Mouse (Mus musculus): ENCODE measurements at regions not wholly inside any gene's neighbourhood (a gene's known extent, or its start where the extent isn't known, plus 50 kb on each side); places are given as distances from the start of the nearest gene placed in this dataset.

GRCm38 (mm10) chr13:107850907-107851560, 193.2 kb upstream of the Smim15 start:
- ATAC-seq (replicated peaks in 1 of 2; ENCODE audit: insufficient read depth in 1 of 2, low FRiP score in 2 of 2, low TSS enrichment in 1 of 2, low read depth in 1 of 2, poor library complexity in 2 of 2, severe bottlenecking in 2 of 2): no peak

- no peak for ATAC-seq (replicated peaks in 1 of 2; ENCODE audit: insufficient read depth in 1 of 2, low FRiP score in 2 of 2, low TSS enrichment in 1 of 2, low read depth in 1 of 2, poor library complexity in 2 of 2, severe bottlenecking in 2 of 2)
These were observed 195.4 kb upstream of the Smim15 start for GRCm38 (mm10) chr13:107848871-107849270.

GRCm38 (mm10) chr13:107847179-107848012, 196.8 kb upstream of the Smim15 start:
- peak in 1 of 2 experiments; percentile 6; a peak in 1 of 4 replicates for ATAC-seq (replicated peaks in 1 of 2; ENCODE audit: insufficient read depth in 1 of 2, low FRiP score in 2 of 2, low TSS enrichment in 1 of 2, low read depth in 1 of 2, poor library complexity in 2 of 2, severe bottlenecking in 2 of 2)

- ATAC-seq (replicated peaks in 1 of 2; ENCODE audit: insufficient read depth in 1 of 2, low FRiP score in 2 of 2, low TSS enrichment in 1 of 2, low read depth in 1 of 2, poor library complexity in 2 of 2, severe bottlenecking in 2 of 2): no peak
These were observed 197.5 kb upstream of the Smim15 start for GRCm38 (mm10) chr13:107846621-107847178.

- ATAC-seq (replicated peaks in 1 of 2; ENCODE audit: insufficient read depth in 1 of 2, low FRiP score in 2 of 2, low TSS enrichment in 1 of 2, low read depth in 1 of 2, poor library complexity in 2 of 2, severe bottlenecking in 2 of 2): no peak
These were observed 198.4 kb upstream of the Smim15 start for GRCm38 (mm10) chr13:107845838-107846237.

GRCm38 (mm10) chr13:107844085-107844484, 200.2 kb upstream of the Smim15 start:
- no peak for ATAC-seq (replicated peaks in 1 of 2; ENCODE audit: insufficient read depth in 1 of 2, low FRiP score in 2 of 2, low TSS enrichment in 1 of 2, low read depth in 1 of 2, poor library complexity in 2 of 2, severe bottlenecking in 2 of 2)

- peak; percentile 92 to 95 for ATAC-seq (replicated peaks in 1 of 2; ENCODE audit: insufficient read depth in 1 of 2, low FRiP score in 2 of 2, low TSS enrichment in 1 of 2, low read depth in 1 of 2, poor library complexity in 2 of 2, severe bottlenecking in 2 of 2)
These were observed 206.0 kb upstream of the Smim15 start for GRCm38 (mm10) chr13:107838126-107838715.

GRCm38 (mm10) chr13:107837206-107837952, 206.9 kb upstream of the Smim15 start:
- peak; percentile 34 to 61; a peak in 3 of 4 replicates for ATAC-seq (replicated peaks in 1 of 2; ENCODE audit: insufficient read depth in 1 of 2, low FRiP score in 2 of 2, low TSS enrichment in 1 of 2, low read depth in 1 of 2, poor library complexity in 2 of 2, severe bottlenecking in 2 of 2)

GRCm38 (mm10) chr13:107835756-107836385, 208.4 kb upstream of the Smim15 start:
- ATAC-seq (replicated peaks in 1 of 2; ENCODE audit: insufficient read depth in 1 of 2, low FRiP score in 2 of 2, low TSS enrichment in 1 of 2, low read depth in 1 of 2, poor library complexity in 2 of 2, severe bottlenecking in 2 of 2): no peak

- ATAC-seq (replicated peaks in 1 of 2; ENCODE audit: insufficient read depth in 1 of 2, low FRiP score in 2 of 2, low TSS enrichment in 1 of 2, low read depth in 1 of 2, poor library complexity in 2 of 2, severe bottlenecking in 2 of 2): no peak
These were observed 212.2 kb upstream of the Smim15 start for GRCm38 (mm10) chr13:107831997-107832396.

- peak; percentile 99 to 100 for ATAC-seq (replicated peaks in 1 of 2; ENCODE audit: insufficient read depth in 1 of 2, low FRiP score in 2 of 2, low TSS enrichment in 1 of 2, low read depth in 1 of 2, poor library complexity in 2 of 2, severe bottlenecking in 2 of 2)
These were observed 213.0 kb upstream of the Smim15 start for GRCm38 (mm10) chr13:107831221-107831681.

- no peak for ATAC-seq (replicated peaks in 1 of 2; ENCODE audit: insufficient read depth in 1 of 2, low FRiP score in 2 of 2, low TSS enrichment in 1 of 2, low read depth in 1 of 2, poor library complexity in 2 of 2, severe bottlenecking in 2 of 2)
These were observed 214.0 kb upstream of the Smim15 start for GRCm38 (mm10) chr13:107830281-107830680.

GRCm38 (mm10) chr13:107829861-107830260, 214.4 kb upstream of the Smim15 start:
- ATAC-seq (replicated peaks in 1 of 2; ENCODE audit: insufficient read depth in 1 of 2, low FRiP score in 2 of 2, low TSS enrichment in 1 of 2, low read depth in 1 of 2, poor library complexity in 2 of 2, severe bottlenecking in 2 of 2): no peak

GRCm38 (mm10) chr13:107825636-107826035, 218.6 kb upstream of the Smim15 start:
- ATAC-seq (replicated peaks in 1 of 2; ENCODE audit: insufficient read depth in 1 of 2, low FRiP score in 2 of 2, low TSS enrichment in 1 of 2, low read depth in 1 of 2, poor library complexity in 2 of 2, severe bottlenecking in 2 of 2): no peak

- no peak for ATAC-seq (replicated peaks in 1 of 2; ENCODE audit: insufficient read depth in 1 of 2, low FRiP score in 2 of 2, low TSS enrichment in 1 of 2, low read depth in 1 of 2, poor library complexity in 2 of 2, severe bottlenecking in 2 of 2)
These were observed 220.9 kb upstream of the Smim15 start for GRCm38 (mm10) chr13:107823342-107823741.

- no peak for ATAC-seq (replicated peaks in 1 of 2; ENCODE audit: insufficient read depth in 1 of 2, low FRiP score in 2 of 2, low TSS enrichment in 1 of 2, low read depth in 1 of 2, poor library complexity in 2 of 2, severe bottlenecking in 2 of 2)
These were observed 222.0 kb upstream of the Smim15 start for GRCm38 (mm10) chr13:107822198-107822597.
